Mouse (Mus musculus) MEL (cell line): ENCODE data around the gene Cep295nl. TPM values are rescaled to one million over a fixed set of nuclear protein-coding genes. Genes with fewer than 3 reads are reported as not detected.

Experiments
- DNase-seq: peaks from one replicate; pipeline ENCODE4 v3.0.0; 2011; ENCODE audit warnings: low read depth, low spot score
- H3K27ac ChIP-seq: 2 replicates; pipeline ENCODE4 v1.5.1; 2012; ENCODE audit warnings: low read depth, mild to moderate bottlenecking, control low read depth, low read length, moderate library complexity; ENCODE audit not compliant: control insufficient read depth
- H3K27me3 ChIP-seq, 2 experiments: fragments of 150-350 bp in 1 of 2; sonication (generic) in 1 of 2; 2 replicates each; pipeline ENCODE4 v1.6.1; 2012; ENCODE audit warnings: low read length in 2 of 2, mild to moderate bottlenecking in 2 of 2, improper control_type of control experiment in 1 of 2, moderate library complexity in 1 of 2; ENCODE audit not compliant: insufficient read depth in 2 of 2, control insufficient read depth in 1 of 2
- H3K36me3 ChIP-seq, 2 experiments: 2 replicates each; pipeline ENCODE4 v1.6.1; 2012 to 2014; ENCODE audit warnings: low read length in 2 of 2, improper control_type of control experiment in 1 of 2, inconsistent platforms in 1 of 2, mild to moderate bottlenecking in 1 of 2; ENCODE audit not compliant: insufficient read depth in 2 of 2, control insufficient read depth in 1 of 2
- H3K4me1 ChIP-seq, 2 experiments: fragments of 150-350 bp in 1 of 2; sonication (generic) in 1 of 2; 2 replicates each; pipeline ENCODE4 v1.6.1; 2012; ENCODE audit warnings: low read length in 2 of 2, improper control_type of control experiment in 1 of 2, mild to moderate bottlenecking in 1 of 2; ENCODE audit not compliant: insufficient read depth in 2 of 2, control insufficient read depth in 1 of 2
- H3K4me3 ChIP-seq, 2 experiments: fragments of 150-350 bp in 1 of 2; sonication (generic) in 1 of 2; 2 replicates each; pipeline ENCODE4 v1.5.1; 2012; ENCODE audit warnings: low read depth in 2 of 2, low read length in 2 of 2, mild to moderate bottlenecking in 2 of 2, moderate library complexity in 2 of 2, control low read depth in 1 of 2, improper control_type of control experiment in 1 of 2; ENCODE audit not compliant: control insufficient read depth in 1 of 2, insufficient read depth in 1 of 2
- H3K79me2 ChIP-seq: 2 replicates; pipeline ENCODE4 v1.6.1; 2012; ENCODE audit warnings: mild to moderate bottlenecking, low read length, moderate library complexity; ENCODE audit not compliant: control insufficient read depth, poor library complexity, insufficient read depth
- H3K9ac ChIP-seq: 2 replicates; pipeline ENCODE4 v1.6.1; 2012; ENCODE audit warnings: low read depth, mild to moderate bottlenecking, control low read depth, low read length, moderate library complexity; ENCODE audit not compliant: control insufficient read depth, poor library complexity, severe bottlenecking
- H3K9me3 ChIP-seq: fragments of 150-350 bp; sonication (generic); replicated peaks from 2 replicates; pipeline ENCODE4 v1.6.1; 2012; ENCODE audit warnings: mild to moderate bottlenecking, low read length, improper control_type of control experiment, moderate library complexity; ENCODE audit not compliant: insufficient read depth
- CHD1 ChIP-seq: IDR thresholded peaks from 2 replicates; pipeline ENCODE4 v1.6.1; 2012; ENCODE audit warnings: low read depth, mild to moderate bottlenecking, inconsistent platforms, low read length, improper control_type of control experiment
- CHD2 ChIP-seq: IDR thresholded peaks from 2 replicates; pipeline ENCODE4 v1.6.1; 2011; ENCODE audit warnings: low read length, improper control_type of control experiment
- CTCF ChIP-seq, 3 experiments: IDR thresholded peaks in 2 of 3; conservative IDR thresholded peaks in 1 of 3; 2 replicates each; pipeline ENCODE4 v1.5.1; 2011 to 2012; ENCODE audit warnings: low read length in 3 of 3, low read depth in 2 of 3, mild to moderate bottlenecking in 2 of 3, improper control_type of control experiment in 1 of 3, inconsistent platforms in 1 of 3, mixed read lengths in 1 of 3, moderate library complexity in 1 of 3; ENCODE audit not compliant: control insufficient read depth in 1 of 3, insufficient read depth in 1 of 3, poor library complexity in 1 of 3, severe bottlenecking in 1 of 3
- EP300 ChIP-seq, 2 experiments: IDR thresholded peaks; 2 replicates each; pipeline ENCODE4 v1.6.1; 2011; ENCODE audit warnings: improper control_type of control experiment in 2 of 2, low read length in 2 of 2, low read depth in 1 of 2, mild to moderate bottlenecking in 1 of 2
- JUND ChIP-seq: IDR thresholded peaks from 2 replicates; pipeline ENCODE4 v1.6.1; 2011; ENCODE audit warnings: low read depth, mild to moderate bottlenecking, improper control_type of control experiment, low read length
- KAT2A ChIP-seq: conservative IDR thresholded peaks from 2 replicates; pipeline ENCODE4 v1.6.1; 2012; ENCODE audit warnings: low read depth, low read length, improper control_type of control experiment, inconsistent platforms
- MXI1 ChIP-seq: IDR thresholded peaks from 2 replicates; pipeline ENCODE4 v1.6.1; 2011; ENCODE audit warnings: mild to moderate bottlenecking, low read depth, low read length, improper control_type of control experiment
- NELFE ChIP-seq: IDR thresholded peaks from 2 replicates; pipeline ENCODE4 v1.6.1; 2011; ENCODE audit warnings: low read depth, low read length, improper control_type of control experiment
- POLR2A ChIP-seq, 2 experiments: IDR thresholded peaks; 2 replicates each; pipeline ENCODE4 v1.6.1; 2011 to 2012; ENCODE audit warnings: low read length in 2 of 2, mild to moderate bottlenecking in 2 of 2, control low read depth in 1 of 2, improper control_type of control experiment in 1 of 2, low read depth in 1 of 2, moderate library complexity in 1 of 2; ENCODE audit not compliant: control insufficient read depth in 1 of 2, insufficient read depth in 1 of 2, poor library complexity in 1 of 2
- POLR2AphosphoS2 ChIP-seq: IDR thresholded peaks from 2 replicates; pipeline ENCODE4 v1.6.1; 2011; ENCODE audit warnings: low read length, improper control_type of control experiment
- POLR2AphosphoS5 ChIP-seq: IDR thresholded peaks from 2 replicates; pipeline ENCODE4 v1.6.1; 2012; ENCODE audit warnings: low read depth, borderline replicate concordance, mild to moderate bottlenecking, inconsistent platforms, low read length, moderate library complexity, mixed read lengths
- RAD21 ChIP-seq: IDR thresholded peaks from 2 replicates; pipeline ENCODE4 v1.6.1; 2011; ENCODE audit warnings: mild to moderate bottlenecking, low read depth, low read length, improper control_type of control experiment
- RCOR1 ChIP-seq: IDR thresholded peaks from 2 replicates; pipeline ENCODE4 v1.6.1; 2012; ENCODE audit warnings: low read depth, mild to moderate bottlenecking, inconsistent platforms, low read length, improper control_type of control experiment
- SMC3 ChIP-seq: IDR thresholded peaks from 2 replicates; pipeline ENCODE4 v1.6.1; 2011; ENCODE audit warnings: low read depth, low read length, improper control_type of control experiment
- TCF12 ChIP-seq: IDR thresholded peaks from 2 replicates; pipeline ENCODE4 v1.6.1; 2014; ENCODE audit warnings: low read depth, mild to moderate bottlenecking, inconsistent platforms, low read length, improper control_type of control experiment, moderate library complexity
- USF2 ChIP-seq, 2 experiments: IDR thresholded peaks; 2 replicates each; pipeline ENCODE4 v1.6.1; 2011 to 2012; ENCODE audit warnings: improper control_type of control experiment in 2 of 2, low read length in 2 of 2, borderline replicate concordance in 1 of 2, inconsistent platforms in 1 of 2, low read depth in 1 of 2, mild to moderate bottlenecking in 1 of 2; ENCODE audit not compliant: insufficient read depth in 1 of 2
- ZC3H11A ChIP-seq: IDR thresholded peaks from 2 replicates; pipeline ENCODE4 v1.6.1; 2012; ENCODE audit warnings: low read depth, mild to moderate bottlenecking, inconsistent platforms, low read length, improper control_type of control experiment
- ZNF384 ChIP-seq: IDR thresholded peaks from 2 replicates; pipeline ENCODE4 v1.6.1; 2012; ENCODE audit warnings: low read depth, mild to moderate bottlenecking, inconsistent platforms, low read length, improper control_type of control experiment
- polyA plus RNA-seq, 2 experiments: library from polyadenylated mRNA; stranded (reverse) in 1 of 2; unstranded in 1 of 2; fragments of >175 nt in 1 of 2; fragments of >200 nt in 1 of 2; gene quantifications; 2 replicates each; pipeline versions ENCODE4 v1.2.1 to v1.2.4; 2012; ENCODE audit warnings: low replicate concordance in 2 of 2, low read depth in 1 of 2; ENCODE audit not compliant: insufficient read length in 2 of 2, insufficient read depth in 1 of 2, missing spikeins in 1 of 2
- total RNA-seq: library from RNA; depleted of rRNA; stranded (reverse); fragments of 300-350 nt; gene quantifications from 2 replicates; pipeline ENCODE4 v1.2.3, GENCODE M21; 2012

Cep295nl gene
- total and polyA plus RNA-seq, 3 experiments = not detected

DNA sequence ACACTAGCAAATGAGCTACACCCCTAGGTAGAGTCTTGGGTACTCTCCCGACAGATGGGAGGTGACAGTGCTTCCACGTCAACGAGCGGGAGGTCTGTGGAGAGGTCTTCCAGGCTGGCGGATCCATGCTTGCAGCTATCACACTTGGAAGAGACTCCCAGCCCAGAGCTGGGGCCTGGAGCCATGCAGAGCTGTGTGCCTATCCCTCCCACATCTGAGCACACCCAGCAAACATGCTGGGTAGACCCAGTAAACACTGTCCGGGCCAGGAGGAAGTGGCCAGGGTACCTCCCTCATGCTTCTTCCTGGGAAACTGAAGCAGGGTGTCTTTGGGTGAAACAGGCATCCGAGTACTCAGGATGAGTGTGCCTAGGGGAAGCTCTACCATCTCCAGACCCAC is 18.2 kb upstream of the Cep295nl start:
- Histone ChIP-seq H3K27ac (no peak overlapping the region), H3K4me1 (no peaks in the 10 kb centered on the region), H3K27me3 (peaks cover 0 to 5% of the 10 kb centered on the region in 2 experiments; a peak in 3 of 4 replicates), H3K79me2 (no peaks in the 10 kb centered on the region)
- TF ChIP-seq CHD1 = no peak
- no peak for TF ChIP-seq RCOR1
- no peak for TF ChIP-seq POLR2A (IDR thresholded peaks at IDR 0.05; ENCODE audit: control insufficient read depth in 1 of 2, insufficient read depth in 1 of 2, low read depth in 1 of 2, low read length in 2 of 2, poor library complexity in 1 of 2)
- TF ChIP-seq KAT2A = no peak
- TF ChIP-seq MXI1 = no peak
- TF ChIP-seq TCF12 = no peak
- TF ChIP-seq EP300 (IDR thresholded peaks at IDR 0.05; ENCODE audit: low read depth in 1 of 2, low read length in 2 of 2) = no peak
- TF ChIP-seq NELFE = no peak
- no peak for TF ChIP-seq CTCF (IDR thresholded peaks at IDR 0.05 in 2 of 3, conservative IDR thresholded peaks at IDR 0.05 in 1 of 3; ENCODE audit: control insufficient read depth in 1 of 3, insufficient read depth in 1 of 3, low read depth in 2 of 3, low read length in 3 of 3, poor library complexity in 1 of 3, severe bottlenecking in 1 of 3)
- TF ChIP-seq POLR2AphosphoS5 = no peak
- TF ChIP-seq, all 39 proteins: peak for 0
- H3K9me3 ChIP-seq = no peaks in the 10 kb centered on the region
- no peak overlapping the region for H3K9ac ChIP-seq
- H3K36me3 ChIP-seq = no peaks in the 10 kb centered on the region
- DNase-seq = no peak
- H3K4me3 ChIP-seq = no peak overlapping the region

DNA sequence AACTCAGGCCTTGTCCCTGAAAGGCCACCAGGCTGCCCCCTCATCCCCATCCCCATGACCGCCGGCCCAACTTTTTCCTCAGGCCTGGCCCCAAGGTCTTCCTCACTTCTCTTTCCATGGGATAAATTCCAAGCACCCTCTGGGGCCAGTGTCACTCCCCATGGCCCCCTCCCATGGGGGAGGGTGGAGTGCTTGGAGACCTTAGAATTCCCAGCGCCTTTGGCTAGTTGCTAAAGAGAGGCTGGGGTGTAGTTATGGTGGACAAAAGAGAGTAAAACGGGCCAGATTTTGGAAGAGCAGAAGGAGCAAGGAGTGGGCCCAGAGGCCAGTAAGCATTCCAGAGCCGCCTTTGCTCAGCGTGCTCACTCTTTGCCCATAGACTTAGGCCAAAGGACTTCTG is 13.3 kb upstream of the Cep295nl start, which contains the start of gene Timp2:
Timp2 (minus strand) TSS at position 101 of the 400 bp plus-strand sequence.
- no peak within 1 kb of the TSS for H3K4me3 ChIP-seq
- DNase-seq = no peak
- H3K27me3 ChIP-seq = peaks cover 0 to 2% of the 10 kb centered on the region in 2 experiments; a peak in 3 of 4 replicates
- TF ChIP-seq CHD2 (no peak), POLR2AphosphoS2 (no peak), USF2 (IDR thresholded peaks at IDR 0.05; ENCODE audit: borderline replicate concordance in 1 of 2, insufficient read depth in 1 of 2, low read depth in 1 of 2, low read length in 2 of 2) (no peak), KAT2A (no peak), ZC3H11A (no peak), SMC3 (no peak)
- no peaks in the 10 kb centered on the region for H3K4me1 ChIP-seq
- no peaks in the 10 kb centered on the region for H3K79me2 ChIP-seq
- H3K27ac ChIP-seq = no peak within 1 kb of the TSS
- no peak within 1 kb of the TSS for H3K9ac ChIP-seq
- H3K9me3 ChIP-seq = no peaks in the 10 kb centered on the region
- H3K36me3 ChIP-seq = no peaks in the 10 kb centered on the region

DNA sequence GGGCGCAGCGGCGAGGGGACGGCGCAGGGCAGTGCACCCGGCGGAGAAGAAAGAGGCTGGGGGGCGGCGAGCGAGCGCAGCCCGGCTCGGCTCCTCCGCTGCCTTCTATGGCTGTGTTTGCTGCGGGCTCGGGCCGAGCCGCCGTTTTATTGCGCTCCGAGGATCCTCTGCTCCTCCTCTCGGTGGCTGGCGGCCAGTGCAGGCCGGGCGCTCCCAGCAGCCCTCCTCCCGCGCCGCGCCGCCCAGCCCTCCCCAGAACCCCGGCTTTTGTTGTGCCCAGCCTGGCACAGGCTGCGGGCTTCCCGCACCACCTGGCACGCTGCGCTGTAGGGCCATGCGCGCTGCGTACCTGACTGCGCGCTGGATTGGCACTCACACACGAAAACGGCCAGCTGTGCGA is 12.9 kb upstream of the Cep295nl start:
- Histone ChIP-seq H3K9ac (no peak overlapping the region), H3K4me3 (no peak overlapping the region), H3K4me1 (no peaks in the 10 kb centered on the region), H3K79me2 (no peaks in the 10 kb centered on the region), H3K36me3 (no peaks in the 10 kb centered on the region), H3K27ac (no peak overlapping the region), H3K27me3 (peaks cover 0 to 2% of the 10 kb centered on the region in 2 experiments; a peak in 3 of 4 replicates), H3K9me3 (no peaks in the 10 kb centered on the region)
- TF ChIP-seq JUND (no peak), CHD2 (no peak), RAD21 (no peak), ZNF384 (no peak)
- DNase-seq = no peak
